Mouse (Mus musculus) ovary, adult 10 weeks (tissue): ENCODE data around the gene Thsd7a. TPM values are rescaled to one million over a fixed set of nuclear protein-coding genes. Genes with fewer than 3 reads are reported as not detected.

Source experiments
- polyA plus RNA-seq: library from polyadenylated mRNA; stranded (reverse); fragments of 350-450 nt; fragmentation: Illumina TruSeq; extraction: RNeasy Lipid Tissue Mini Kit (QIAGEN cat#74804); gene quantifications from one replicate; pipeline ENCODE4 v1.2.3, GENCODE M21; 2014

Thsd7a gene
- 5.0 TPM for polyA plus RNA-seq

GRCm38 (mm10) chr6:12748787-12749530 is at the start of gene Thsd7a:
TSS of gene Thsd7a (minus strand) at chr6:12749410.

